Mouse (Mus musculus): ENCODE measurements at regions not wholly inside any gene's neighbourhood (a gene's known extent, or its start where the extent isn't known, plus 50 kb on each side); places are given as distances from the start of the nearest gene placed in this dataset.

GRCm38 (mm10) chr12:68242683-68243082, 916.3 kb downstream of the Rps29 start:
- ATAC-seq (ENCODE audit: low TSS enrichment), result peak; percentile 57; the same call in 1 of the 2 replicates

GRCm38 (mm10) chr12:68231803-68232202, 927.2 kb downstream of the Rps29 start:
- ATAC-seq (ENCODE audit: low TSS enrichment), result no peak

- ATAC-seq (ENCODE audit: low TSS enrichment), result no peak
These were observed 941.9 kb downstream of the Rps29 start for GRCm38 (mm10) chr12:68217091-68217490.

DNA sequence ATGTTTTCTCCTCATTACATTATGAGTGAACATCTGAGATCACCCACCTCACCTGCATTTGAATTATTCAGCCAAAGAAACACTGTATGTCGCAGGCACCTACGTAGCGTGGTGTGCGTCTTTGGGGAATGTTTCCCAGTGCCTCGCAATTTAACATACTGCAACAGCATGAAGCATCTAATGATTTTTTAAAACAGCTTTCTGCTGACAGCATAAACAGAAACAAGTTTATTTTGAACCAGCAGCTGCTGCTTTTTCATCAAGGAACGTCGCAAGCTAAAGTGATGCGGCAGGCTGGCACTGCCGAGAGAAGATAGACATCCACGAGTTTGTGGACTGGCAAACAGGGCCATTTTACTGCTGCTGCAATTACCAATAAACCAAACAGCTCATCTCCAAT, 950.7 kb downstream of the Rps29 start:
- peak; percentile 41; the same call in 1 of the 2 replicates for ATAC-seq (ENCODE audit: low TSS enrichment)

GRCm38 (mm10) chr12:68183858-68184257, 961.5 kb upstream of the Mdga2 start:
- ATAC-seq (ENCODE audit: low TSS enrichment), result no peak

DNA sequence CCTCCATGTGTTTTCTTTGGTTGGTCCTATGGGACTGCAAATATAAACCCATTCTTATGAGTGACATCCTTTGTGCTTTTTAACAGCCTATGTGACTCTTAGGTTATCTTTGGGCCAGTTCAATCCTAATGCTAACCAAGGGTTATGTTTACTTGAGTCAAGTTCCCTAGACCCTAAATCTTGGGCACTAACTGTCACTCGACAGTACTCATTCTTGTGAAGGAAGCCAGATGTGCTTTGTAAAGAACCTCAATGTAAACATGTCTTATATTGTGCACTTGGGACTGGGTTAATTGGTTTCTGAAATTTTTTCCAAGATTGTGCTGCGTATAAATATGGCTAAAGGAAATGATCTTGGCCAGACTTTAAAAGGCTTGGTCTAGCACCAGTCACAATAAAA, 939.0 kb upstream of the Mdga2 start:
- no peak for ATAC-seq (ENCODE audit: low TSS enrichment)

GRCm38 (mm10) chr12:68148066-68148465, 925.7 kb upstream of the Mdga2 start:
- ATAC-seq (ENCODE audit: low TSS enrichment), result no peak

- no peak for ATAC-seq (ENCODE audit: low TSS enrichment)
These were observed 917.5 kb upstream of the Mdga2 start for GRCm38 (mm10) chr12:68139831-68140230.

DNA sequence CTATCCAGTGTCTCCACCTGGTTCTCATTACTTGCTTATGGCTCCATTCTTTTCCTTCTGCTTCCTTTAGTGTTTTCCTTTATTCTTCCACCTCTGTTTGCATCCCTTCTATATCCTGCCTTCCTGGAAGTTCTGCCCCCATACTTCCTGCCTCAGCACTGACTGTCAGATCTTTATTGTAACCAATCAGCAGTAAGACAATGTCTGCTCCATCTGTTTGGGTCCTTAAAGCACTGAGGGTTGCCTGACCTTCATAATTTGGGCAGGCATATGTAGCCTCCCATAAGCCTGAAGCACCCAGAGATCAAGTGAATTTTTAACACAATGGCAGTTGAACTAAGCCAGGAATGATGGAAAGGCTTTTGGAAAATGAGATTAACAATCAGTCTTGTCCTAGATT, 909.4 kb upstream of the Mdga2 start:
- ATAC-seq (ENCODE audit: low TSS enrichment), result no peak

DNA sequence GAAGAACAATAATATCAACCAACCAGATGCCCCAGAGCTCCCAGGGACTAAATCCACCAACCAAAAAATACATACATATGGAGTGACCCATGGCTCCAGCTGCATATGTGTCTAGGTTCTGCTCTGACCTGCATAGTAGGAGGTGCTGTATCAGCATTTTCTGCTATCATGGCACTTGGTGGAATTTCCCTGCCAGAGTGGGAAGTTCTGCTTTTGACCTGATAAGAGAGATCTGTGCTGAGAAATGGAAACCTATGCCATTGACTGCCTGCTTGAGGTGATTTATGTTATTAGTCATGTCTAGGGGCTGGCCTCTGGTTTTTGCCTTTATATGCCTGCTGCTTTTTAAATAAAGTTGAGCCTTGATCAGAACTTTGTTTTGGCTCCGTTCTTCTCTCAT, 893.4 kb upstream of the Mdga2 start:
- ATAC-seq (ENCODE audit: low TSS enrichment), result no peak
